In genomic region chr9:30918466-30919356, GRCm38 (mm10) we compare ENCODE assay signal across 8 mouse cellular contexts. TPM values are rescaled to one million over a fixed set of nuclear protein-coding genes. Genes with fewer than 3 reads are reported as not detected.
DNase-seq lines count a peak whose midpoint lies in the region; ATAC-seq and TF ChIP-seq lines count a peak whose summit lies in the region.

No protein-coding gene starts in this region.

- no peaks in the 10 kb centered on the region for H3K36me3 ChIP-seq in hindbrain, embryonic 13.5 days
- no peaks in the 10 kb centered on the region for H3K36me3 ChIP-seq in hindbrain, embryonic 12.5 days
- H3K36me3 ChIP-seq in embryonic facial prominence, embryonic 15.5 days: no peaks in the 10 kb centered on the region
- no peaks in the 10 kb centered on the region for H3K36me3 ChIP-seq in hindbrain, postnatal 0 days (ENCODE audit: insufficient read depth, low read length)
- H3K36me3 ChIP-seq in neural tube, embryonic 13.5 days: no peaks in the 10 kb centered on the region

- peaks cover 31% of the 10 kb centered on the region for H3K4me1 ChIP-seq in hindbrain, embryonic 13.5 days (replicated peaks)
- peaks cover 18% of the 10 kb centered on the region for H3K4me1 ChIP-seq in hindbrain, embryonic 12.5 days
- peaks cover 39% of the 10 kb centered on the region for H3K4me1 ChIP-seq in embryonic facial prominence, embryonic 15.5 days
- peaks cover 11% of the 10 kb centered on the region; the same call in 1 of the 2 replicates for H3K4me1 ChIP-seq in hindbrain, postnatal 0 days (ENCODE audit: insufficient read depth, low read length)
- peaks cover 26% of the 10 kb centered on the region for H3K4me1 ChIP-seq in neural tube, embryonic 13.5 days (replicated peaks)

- H3K9me3 ChIP-seq in hindbrain, embryonic 13.5 days: no peaks in the 10 kb centered on the region
- H3K9me3 ChIP-seq in hindbrain, embryonic 12.5 days (replicated peaks): no peaks in the 10 kb centered on the region
- H3K9me3 ChIP-seq in embryonic facial prominence, embryonic 15.5 days (replicated peaks): no peaks in the 10 kb centered on the region
- no peaks in the 10 kb centered on the region for H3K9me3 ChIP-seq in hindbrain, postnatal 0 days (ENCODE audit: low read length)
- no peaks in the 10 kb centered on the region for H3K9me3 ChIP-seq in neural tube, embryonic 13.5 days

- TF ChIP-seq CTCF in hindbrain, postnatal 0 days (IDR thresholded peaks at IDR 0.05; ENCODE audit: low read depth): no peak

- 0 out of 2 replicates have a peak overlapping the region, but pooled peaks have one; percentile 29 for H3K9ac ChIP-seq in hindbrain, embryonic 13.5 days
- H3K9ac ChIP-seq in hindbrain, embryonic 12.5 days: no peak overlapping the region
- no peak overlapping the region for H3K9ac ChIP-seq in embryonic facial prominence, embryonic 15.5 days
- no peak overlapping the region; the same call in 1 of the 2 replicates for H3K9ac ChIP-seq in hindbrain, postnatal 0 days (replicated peaks; ENCODE audit: low read length)
- 0 out of 2 replicates have a peak overlapping the region, but pooled peaks have one; percentile 9 for H3K9ac ChIP-seq in neural tube, embryonic 13.5 days

- H3K4me2 ChIP-seq in hindbrain, embryonic 13.5 days: peak overlapping the region; percentile 29
- no peak overlapping the region for H3K4me2 ChIP-seq in hindbrain, embryonic 12.5 days (replicated peaks)
- H3K4me2 ChIP-seq in embryonic facial prominence, embryonic 15.5 days (replicated peaks): peak overlapping the region; percentile 97
- H3K4me2 ChIP-seq in hindbrain, postnatal 0 days (ENCODE audit: low read depth, low read length): peak overlapping the region; percentile 92
- peak overlapping the region; percentile 93 for H3K4me2 ChIP-seq in neural tube, embryonic 13.5 days

- 44% methylated on average over 12 of the region's 12 CpGs for WGBS in hindbrain, embryonic 13.5 days
- WGBS in hindbrain, embryonic 12.5 days: 42% methylated on average over 12 of the region's 12 CpGs
- 32% methylated on average over 12 of the region's 12 CpGs for WGBS in embryonic facial prominence, embryonic 15.5 days
- 28% methylated on average over 12 of the region's 12 CpGs for WGBS in hindbrain, postnatal 0 days
- 50% methylated on average over 12 of the region's 12 CpGs for WGBS in neural tube, embryonic 13.5 days

- DNase-seq in hindbrain, postnatal 0 days (ENCODE audit: low spot score): peak; percentile 30
- DNase-seq in right cerebral cortex, adult 2 months (ENCODE audit: low spot score in 2 of 2): no peak
- DNase-seq in cerebellum, adult 11-12 months: no peak
- no peak for DNase-seq in natural killer cell, adult 2 months (ENCODE audit: low spot score in 2 of 2)

- ATAC-seq in hindbrain, embryonic 13.5 days (ENCODE audit: low FRiP score): no peak
- no peak for ATAC-seq in hindbrain, embryonic 12.5 days (ENCODE audit: low FRiP score)
- no peak for ATAC-seq in embryonic facial prominence, embryonic 15.5 days (ENCODE audit: insufficient number of reproducible peaks, low FRiP score, low TSS enrichment, low read depth)
- no peak for ATAC-seq in hindbrain, postnatal 0 days
- ATAC-seq in neural tube, embryonic 13.5 days (ENCODE audit: low read depth): no peak

- H3K4me3 ChIP-seq in hindbrain, embryonic 13.5 days: no peak overlapping the region
- H3K4me3 ChIP-seq in hindbrain, embryonic 12.5 days: no peak overlapping the region
- peak overlapping the region; percentile 58; the same call in 1 of the 2 replicates for H3K4me3 ChIP-seq in embryonic facial prominence, embryonic 15.5 days (replicated peaks)
- no peak overlapping the region for H3K4me3 ChIP-seq in hindbrain, postnatal 0 days (ENCODE audit: low read length)
- H3K4me3 ChIP-seq in neural tube, embryonic 13.5 days: peak overlapping the region; percentile 54; the same call in 1 of the 2 replicates

- 0 out of 2 replicates have a peak overlapping the region, but pooled peaks have one; percentile 25 for H3K27ac ChIP-seq in hindbrain, embryonic 13.5 days
- no peak overlapping the region for H3K27ac ChIP-seq in hindbrain, embryonic 12.5 days
- peak overlapping the region; percentile 45 for H3K27ac ChIP-seq in embryonic facial prominence, embryonic 15.5 days (replicated peaks)
- H3K27ac ChIP-seq in hindbrain, postnatal 0 days: peak overlapping the region; percentile 32; the same call in 1 of the 2 replicates
- no peak overlapping the region for H3K27ac ChIP-seq in neural tube, embryonic 13.5 days (replicated peaks)

- peaks cover 41% of the 10 kb centered on the region for H3K27me3 ChIP-seq in hindbrain, embryonic 13.5 days
- H3K27me3 ChIP-seq in hindbrain, embryonic 12.5 days: peaks cover 44% of the 10 kb centered on the region
- peaks cover 16% of the 10 kb centered on the region for H3K27me3 ChIP-seq in embryonic facial prominence, embryonic 15.5 days
- H3K27me3 ChIP-seq in hindbrain, postnatal 0 days (ENCODE audit: insufficient read depth, low read length): no peaks in the 10 kb centered on the region
- H3K27me3 ChIP-seq in neural tube, embryonic 13.5 days: peaks cover 37% of the 10 kb centered on the region

RNA-seq across cellular contexts. Expression of gene Adamts15, which starts 3.5 kb away (rescaled TPM):
- polyA plus RNA-seq in hindbrain, embryonic 13.5 days (2015; fragmentation: Nextera tagmentation; extraction: Ambion mirVana): 3.4 and 3.8 TPM in 2 replicates
- polyA plus RNA-seq in hindbrain, embryonic 12.5 days (2016; fragmentation: Nextera tagmentation; extraction: Ambion mirVana): 9.6 and 15.2 TPM in 2 replicates
- 13.5 and 15.1 TPM in 2 replicates for polyA plus RNA-seq in embryonic facial prominence, embryonic 15.5 days (2015; fragmentation: Nextera tagmentation; extraction: Ambion mirVana)
- total RNA-seq in hindbrain, postnatal 0 days (2014; rRNA removed): 14.6 and 20.2 TPM in 2 replicates
- polyA plus RNA-seq in hindbrain, postnatal 0 days (2015; fragmentation: Nextera tagmentation; extraction: Ambion mirVana): 3.5 and 3.6 TPM in 2 replicates
- 7.8 and 8.8 TPM in 2 replicates for polyA plus RNA-seq in neural tube, embryonic 13.5 days (2015; fragmentation: Nextera tagmentation; extraction: Ambion mirVana)

RNA-seq across cellular contexts. Expression of gene Adamts8, which starts 23.7 kb away (rescaled TPM):
- 1.4 and 2.0 TPM in 2 replicates for polyA plus RNA-seq in hindbrain, embryonic 13.5 days (2015; fragmentation: Nextera tagmentation; extraction: Ambion mirVana)
- 1.5 and 1.6 TPM in 2 replicates for polyA plus RNA-seq in hindbrain, embryonic 12.5 days (2016; fragmentation: Nextera tagmentation; extraction: Ambion mirVana)
- 5.1 and 5.3 TPM in 2 replicates for polyA plus RNA-seq in embryonic facial prominence, embryonic 15.5 days (2015; fragmentation: Nextera tagmentation; extraction: Ambion mirVana)
- 2.5 and 3.3 TPM in 2 replicates for total RNA-seq in hindbrain, postnatal 0 days (2014; rRNA removed)
- polyA plus RNA-seq in hindbrain, postnatal 0 days (2015; fragmentation: Nextera tagmentation; extraction: Ambion mirVana): 1.7 and 1.8 TPM in 2 replicates
- polyA plus RNA-seq in neural tube, embryonic 13.5 days (2015; fragmentation: Nextera tagmentation; extraction: Ambion mirVana): 1.0 and 1.5 TPM in 2 replicates

Comparison
In these comparisons a context has a peak if more than half of its experiments do, and no peak if none do; other contexts are left out.
1. H3K27ac ChIP-seq: peak in hindbrain, embryonic 13.5 days (single experiment), embryonic facial prominence, embryonic 15.5 days (single experiment) and hindbrain, postnatal 0 days (single experiment); none in hindbrain, embryonic 12.5 days (single experiment) and neural tube, embryonic 13.5 days (single experiment).
2. H3K9ac ChIP-seq: peak in hindbrain, embryonic 13.5 days (single experiment) and neural tube, embryonic 13.5 days (single experiment); none in hindbrain, embryonic 12.5 days (single experiment), embryonic facial prominence, embryonic 15.5 days (single experiment) and hindbrain, postnatal 0 days (single experiment).
3. H3K4me3 ChIP-seq: peak in embryonic facial prominence, embryonic 15.5 days (single experiment) and neural tube, embryonic 13.5 days (single experiment); none in hindbrain, embryonic 13.5 days (single experiment), hindbrain, embryonic 12.5 days (single experiment) and hindbrain, postnatal 0 days (single experiment).